Mouse (Mus musculus) heart, adult 2 months (tissue): Measurements from ENCODE around the gene Rapgef3. TPM values are rescaled to one million over a fixed set of nuclear protein-coding genes. Genes with fewer than 3 reads are reported as not detected.

Experiments
- DNase-seq, 2 experiments: peaks; one replicate each; pipeline ENCODE4 v3.0.0; 2021
- H3K27ac ChIP-seq: fragments of 200-600 bp; 2 replicates; pipeline ENCODE4 v1.8.1; 2022
- H3K27me3 ChIP-seq: fragments of 200-500 bp; 2 replicates; pipeline ENCODE4 v1.6.1; 2012; ENCODE audit warnings: mild to moderate bottlenecking, low read length, inconsistent platforms, mixed read lengths; ENCODE audit not compliant: control insufficient read depth, insufficient read depth
- H3K36me3 ChIP-seq: fragments of 200-500 bp; 2 replicates; pipeline ENCODE4 v1.6.1; 2012; ENCODE audit warnings: low read length, inconsistent platforms; ENCODE audit not compliant: control insufficient read depth, insufficient read depth
- H3K4me1 ChIP-seq: fragments of 200-500 bp; 2 replicates; pipeline ENCODE4 v1.6.1; 2011; ENCODE audit warnings: low read length; ENCODE audit not compliant: control insufficient read depth, insufficient read depth
- H3K4me3 ChIP-seq: fragments of 200-600 bp; 2 replicates; pipeline ENCODE4 v1.8.1; 2022
- H3K79me2 ChIP-seq: fragments of 200-500 bp; replicated peaks from 2 replicates; pipeline ENCODE4 v1.6.1; 2012; ENCODE audit warnings: mild to moderate bottlenecking, inconsistent platforms, low read length, moderate library complexity, mixed read lengths; ENCODE audit not compliant: control insufficient read depth, insufficient read depth
- H3K9ac ChIP-seq: fragments of 200-500 bp; 2 replicates; pipeline ENCODE4 v1.6.1; 2012; ENCODE audit warnings: low read depth, mild to moderate bottlenecking, control low read depth, inconsistent platforms, low read length, mixed read lengths
- CTCF ChIP-seq: fragments of 200-600 bp; IDR thresholded peaks from 2 replicates; pipeline ENCODE4 v1.8.1; 2022; ENCODE audit warnings: antibody characterized with exemption, mild to moderate bottlenecking, moderate library complexity
- EP300 ChIP-seq: fragments of 200-500 bp; IDR thresholded peaks from 2 replicates; pipeline ENCODE4 v1.6.1; 2011; ENCODE audit warnings: low read depth, low read length, control low read depth; ENCODE audit not compliant: insufficient read depth
- POLR2A ChIP-seq: fragments of 200-500 bp; IDR thresholded peaks from 2 replicates; pipeline ENCODE4 v1.6.1; 2011; ENCODE audit warnings: mild to moderate bottlenecking, low read depth, low read length, control low read depth; ENCODE audit not compliant: insufficient read depth
- WGBS: fragments of 180-500 bp; shearing (Covaris S2); methylation state at CpG from one replicate; pipeline ENCODE4 v1.1.7; 2018; 5-methylcytosine and 5-hydroxymethylcytosine counted together
- intact Hi-C: fragments of 180-260 bp; cut with DNase I; formaldehyde crosslinking; loops from one replicate; pipeline ENCODE4 v1.15.1; 2025
- polyA plus RNA-seq: library from polyadenylated mRNA; depleted of rRNA; stranded (reverse); fragments of >200 nt; gene quantifications from 2 replicates; pipeline ENCODE4 v1.2.3, GENCODE M21; 2012
- total RNA-seq, 2 experiments: library from RNA; stranded (reverse); gene quantifications; 2 replicates each; pipeline ENCODE4 v1.2.3; 2021

Rapgef3 gene
- total and polyA plus RNA-seq, 3 experiments, result 21.5 to 44.4 (median 27.9) TPM

DNA sequence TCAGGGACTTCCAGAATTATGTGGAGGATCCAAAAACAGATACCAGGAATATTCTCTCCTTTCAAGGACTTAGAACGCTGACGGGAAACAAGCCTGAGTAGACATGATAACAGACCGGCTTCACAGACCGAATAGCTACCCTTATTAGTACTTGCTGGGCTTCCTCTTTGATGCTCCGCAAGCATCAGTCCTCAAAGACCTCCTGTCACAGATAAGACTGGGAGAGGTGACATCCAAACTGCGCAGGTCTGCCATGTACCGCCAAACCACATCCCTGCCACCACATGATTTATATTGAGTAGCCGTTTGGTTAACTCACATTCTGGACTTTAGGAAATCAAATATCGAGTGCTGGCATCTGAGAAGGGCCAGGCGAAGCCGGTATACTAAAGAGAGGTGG is 51.0 kb downstream of the Rapgef3 start:
- no peak for DNase-seq
- no peak for TF ChIP-seq POLR2A
- TF ChIP-seq CTCF, result no peak
- TF ChIP-seq EP300, result no peak
- Histone ChIP-seq H3K4me1 (peaks cover 22% of the 10 kb centered on the region), H3K79me2 (no peaks in the 10 kb centered on the region), H3K36me3 (no peaks in the 10 kb centered on the region), H3K27ac (no peak overlapping the region), H3K27me3 (no peaks in the 10 kb centered on the region), H3K4me3 (no peak overlapping the region), H3K9ac (no peak overlapping the region)
- WGBS, result 76% methylated on average over 11 of the region's 11 CpGs
- intact Hi-C loops, result loop anchor here (5.0 kb wide), 1 partner anchor 236 kb away; no protein-coding TSS in a partner anchor

GRCm38 (mm10) chr15:97715734-97716133 is 52.0 kb downstream of the Rapgef3 start:
- Histone ChIP-seq H3K27ac (no peak overlapping the region), H3K9ac (no peak overlapping the region), H3K4me3 (no peak overlapping the region), H3K4me1 (peaks cover 15% of the 10 kb centered on the region), H3K36me3 (no peaks in the 10 kb centered on the region), H3K79me2 (no peaks in the 10 kb centered on the region), H3K27me3 (no peaks in the 10 kb centered on the region)
- intact Hi-C loops, result loop anchor here (5.0 kb wide), 1 partner anchor 237 kb away; no protein-coding TSS in a partner anchor
- 93% methylated on average over 1 of the region's 1 CpGs for WGBS
- TF ChIP-seq EP300 (no peak), CTCF (no peak), POLR2A (no peak)
- no peak for DNase-seq

DNA sequence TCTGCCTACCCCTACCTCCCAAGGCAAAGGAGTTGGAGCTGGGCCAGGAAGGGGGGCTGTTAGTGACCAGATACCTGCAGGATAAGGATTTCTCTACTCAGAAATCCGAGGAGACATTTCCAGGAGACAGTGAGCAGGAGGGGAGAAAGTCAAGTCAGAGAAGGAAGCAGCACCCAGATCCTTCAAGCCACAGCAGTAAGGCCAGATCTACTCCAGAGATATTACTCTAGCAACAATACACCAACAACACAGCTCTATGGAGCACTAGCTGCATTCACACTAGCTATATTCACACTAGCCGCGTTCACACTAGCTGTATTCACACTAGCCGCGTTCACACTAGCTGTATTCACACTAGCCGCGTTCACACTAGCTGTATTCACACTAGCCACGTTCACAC is 52.7 kb downstream of the Rapgef3 start:
- no peak for DNase-seq
- H3K79me2 ChIP-seq, result no peaks in the 10 kb centered on the region
- H3K4me3 ChIP-seq, result no peak overlapping the region
- no peaks in the 10 kb centered on the region for H3K27me3 ChIP-seq
- H3K27ac ChIP-seq, result no peak overlapping the region
- H3K9ac ChIP-seq, result no peak overlapping the region
- TF ChIP-seq EP300, result no peak
- no peak for TF ChIP-seq CTCF
- TF ChIP-seq POLR2A, result no peak
- intact Hi-C loops, result loop anchor here (5.0 kb wide), 1 partner anchor 237 kb away; no protein-coding TSS in a partner anchor
- peaks cover 11% of the 10 kb centered on the region for H3K4me1 ChIP-seq
- 85% methylated on average over 8 of the region's 8 CpGs for WGBS
- no peaks in the 10 kb centered on the region for H3K36me3 ChIP-seq

DNA sequence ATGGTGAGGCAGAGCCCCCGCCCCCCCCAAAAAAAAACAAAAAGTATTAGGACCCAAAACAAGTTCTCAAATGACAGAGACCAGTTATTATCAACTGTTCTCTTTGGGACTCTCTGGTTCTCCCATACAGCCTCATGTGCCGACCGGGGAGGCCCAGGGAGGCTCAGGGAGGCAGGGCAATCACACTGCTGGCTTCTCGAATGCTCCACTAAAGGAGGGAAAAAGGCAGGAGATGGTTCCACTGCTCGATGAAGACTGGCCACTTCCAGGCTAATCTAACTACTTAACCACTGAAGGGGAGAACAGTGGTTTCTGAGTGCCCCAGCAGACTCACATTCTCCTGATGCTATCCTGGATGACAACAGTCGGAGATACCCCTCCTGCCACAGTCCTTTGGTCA is 55.2 kb downstream of the Rapgef3 start:
- Histone ChIP-seq H3K4me1 (peaks cover 1% of the 10 kb centered on the region; the same call in 1 of the 2 replicates), H3K79me2 (no peaks in the 10 kb centered on the region), H3K4me3 (no peak overlapping the region), H3K27ac (no peak overlapping the region), H3K27me3 (no peaks in the 10 kb centered on the region), H3K36me3 (no peaks in the 10 kb centered on the region), H3K9ac (no peak overlapping the region)
- no peak for DNase-seq
- TF ChIP-seq EP300, result no peak
- TF ChIP-seq CTCF, result no peak
- TF ChIP-seq POLR2A, result no peak
- intact Hi-C loops, result no loop called here
- WGBS, result 79% methylated on average over 6 of the region's 6 CpGs

DNA sequence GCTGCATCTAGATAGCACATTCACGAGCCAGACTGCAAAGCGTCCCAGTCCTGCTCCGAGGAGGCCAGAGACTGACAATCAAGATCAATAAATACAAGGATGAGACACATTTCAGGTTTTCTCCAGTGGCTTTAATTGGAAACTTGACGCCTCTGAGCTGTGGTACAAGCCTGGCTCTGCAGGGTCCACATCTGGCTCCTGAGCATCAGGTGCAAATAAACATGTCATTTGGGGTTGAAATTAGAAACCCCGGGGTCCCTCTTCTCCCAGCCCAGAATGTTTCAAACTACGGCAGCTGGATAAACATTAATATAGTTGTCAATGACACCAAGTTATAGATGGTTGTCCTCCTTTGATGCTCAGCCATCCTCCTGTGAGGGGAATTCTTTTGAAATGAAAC is 56.9 kb downstream of the Rapgef3 start:
- H3K4me3 ChIP-seq, result no peak overlapping the region
- H3K79me2 ChIP-seq, result no peaks in the 10 kb centered on the region
- no peak overlapping the region for H3K9ac ChIP-seq
- intact Hi-C loops, result no loop called here
- H3K4me1 ChIP-seq, result no peaks in the 10 kb centered on the region
- no peaks in the 10 kb centered on the region for H3K36me3 ChIP-seq
- TF ChIP-seq POLR2A, result no peak
- no peak overlapping the region for H3K27ac ChIP-seq
- no peak for DNase-seq
- no peaks in the 10 kb centered on the region for H3K27me3 ChIP-seq
- 89% methylated on average over 6 of the region's 6 CpGs for WGBS

- WGBS, result under 1% methylated on average over 71 of the region's 71 CpGs
- peak within 1 kb of the TSS; percentile 94 for H3K9ac ChIP-seq
- intact Hi-C loops, result loop anchor here (1.0 kb wide), 1 partner anchor 37 kb away; no protein-coding TSS in a partner anchor
- peak within 1 kb of the TSS; percentile 74 for H3K4me3 ChIP-seq
- TF ChIP-seq CTCF (no peak), POLR2A (peak; percentile 90)
- H3K27ac ChIP-seq, result peak within 1 kb of the TSS; percentile 81
- no peaks in the 10 kb centered on the region for H3K27me3 ChIP-seq
- DNase-seq, result peak; percentile 91 to 92
- H3K36me3 ChIP-seq, result no peaks in the 10 kb centered on the region
- peaks cover 2% of the 10 kb centered on the region for H3K4me1 ChIP-seq
- no peaks in the 10 kb centered on the region for H3K79me2 ChIP-seq
These were observed 62.3 kb downstream of the Rapgef3 start, which contains the start of gene Rpap3 for GRCm38 (mm10) chr15:97705211-97706050. TSS of gene Rpap3 (minus strand) at chr15:97705825.
